Mouse (Mus musculus) embryonic facial prominence, embryonic 13.5 days (tissue): ENCODE data around the gene Cdca5. TPM values are rescaled to one million over a fixed set of nuclear protein-coding genes. Genes with fewer than 3 reads are reported as not detected.
"Not testable (repeated sequence)": the region's sequence is repeated elsewhere in the genome, so short reads cannot be mapped to it uniquely, and the experiment has no call there.

Source experiments
- ATAC-seq: fragments of 200-750 bp; cut with Nextera tagmentation; 2 replicates; pipeline ENCODE4 v1.8.0; 2017; ENCODE audit warnings: low read depth; ENCODE audit not compliant: insufficient number of reproducible peaks, insufficient read depth, low FRiP score, low TSS enrichment
- H3K27ac ChIP-seq: fragments of 300-500 bp; sonication (generic); 2 replicates; pipeline ENCODE4 v1.5.1; 2015; ENCODE audit warnings: moderate library complexity, mild to moderate bottlenecking, inconsistent platforms
- H3K27me3 ChIP-seq: fragments of 300-500 bp; sonication (generic); 2 replicates; pipeline ENCODE4 v1.6.1; 2015; ENCODE audit warnings: mild to moderate bottlenecking, inconsistent platforms
- H3K36me3 ChIP-seq: fragments of 300-500 bp; sonication (generic); 2 replicates; pipeline ENCODE4 v1.6.1; 2015; ENCODE audit warnings: mild to moderate bottlenecking, inconsistent platforms
- H3K4me1 ChIP-seq: fragments of 300-500 bp; sonication (generic); 2 replicates; pipeline ENCODE4 v1.6.1; 2015; ENCODE audit warnings: inconsistent platforms
- H3K4me2 ChIP-seq: fragments of 300-500 bp; sonication (generic); 2 replicates; pipeline ENCODE4 v1.6.1; 2015; ENCODE audit warnings: moderate library complexity, mild to moderate bottlenecking, inconsistent platforms
- H3K4me3 ChIP-seq: fragments of 300-500 bp; sonication (generic); 2 replicates; pipeline ENCODE4 v1.5.1; 2015; ENCODE audit warnings: mild to moderate bottlenecking, inconsistent platforms
- H3K9ac ChIP-seq: fragments of 300-500 bp; sonication (generic); 2 replicates; pipeline ENCODE4 v1.6.1; 2015; ENCODE audit warnings: mild to moderate bottlenecking, inconsistent platforms
- H3K9me3 ChIP-seq: fragments of 300-500 bp; sonication (generic); 2 replicates; pipeline ENCODE4 v1.6.1; 2016; ENCODE audit warnings: inconsistent platforms
- WGBS: fragments of 180-500 bp; shearing (Covaris S2); methylation state at CpG from one replicate; pipeline ENCODE4 v1.1.7; 2015; ENCODE audit warnings: mixed read lengths; 5-methylcytosine and 5-hydroxymethylcytosine counted together
- polyA plus RNA-seq: library from polyadenylated mRNA; unstranded; fragments of >200 nt; fragmentation: Nextera tagmentation; extraction: Ambion mirVana; gene quantifications from 2 replicates; pipeline ENCODE4 v1.2.1, GENCODE M21; 2015

Gene Cdca5
- polyA plus RNA-seq: 37.0 and 39.6 TPM in 2 replicates

GRCm38 (mm10) chr19:6084478-6085248 is at the start of gene Cdca5, which contains the start of gene Zfpl1:
Gene Cdca5 (plus strand): TSS chr19:6084983.
Gene Zfpl1 (minus strand): TSS chr19:6084956.
- Histone ChIP-seq H3K4me3 (peak within 1 kb of the TSS; percentile 76), H3K4me2 (peak within 1 kb of the TSS; percentile 93), H3K9ac (peak within 1 kb of the TSS; percentile 79), H3K4me1 (peaks cover 23% of the 10 kb centered on the region), H3K27me3 (no peaks in the 10 kb centered on the region), H3K27ac (peak within 1 kb of the TSS; percentile 58), H3K9me3 (no peaks in the 10 kb centered on the region), H3K36me3 (peaks cover 55% of the 10 kb centered on the region)
- WGBS: under 1% methylated on average over 58 of the region's 58 CpGs
- ATAC-seq: peak; percentile 80

GRCm38 (mm10) chr19:6035966-6036585 is 48.7 kb upstream of the Cdca5 start:
- Histone ChIP-seq H3K9me3 (no peaks in the 10 kb centered on the region), H3K4me2 (no peak overlapping the region), H3K4me1 (no peaks in the 10 kb centered on the region), H3K36me3 (no peaks in the 10 kb centered on the region), H3K9ac (0 out of 2 replicates have a peak overlapping the region, but pooled peaks have one; percentile 6), H3K27ac (0 out of 2 replicates have a peak overlapping the region, but pooled peaks have one; percentile 11), H3K27me3 (no peaks in the 10 kb centered on the region), H3K4me3 (no peak overlapping the region)
- WGBS: 50% methylated on average over 9 of the region's 9 CpGs
- ATAC-seq: no peak

- Histone ChIP-seq H3K9ac (no peak overlapping the region), H3K27ac (no peak overlapping the region), H3K36me3 (no peaks in the 10 kb centered on the region), H3K9me3 (no peaks in the 10 kb centered on the region), H3K4me2 (no peak overlapping the region), H3K27me3 (no peaks in the 10 kb centered on the region), H3K4me3 (no peak overlapping the region), H3K4me1 (no peaks in the 10 kb centered on the region)
- ATAC-seq: no peak
These were observed 47.1 kb upstream of the Cdca5 start for GRCm38 (mm10) chr19:6037695-6038094.

- Histone ChIP-seq H3K27me3 (no peaks in the 10 kb centered on the region), H3K9ac (no peak overlapping the region), H3K4me1 (no peaks in the 10 kb centered on the region), H3K4me2 (no peak overlapping the region), H3K36me3 (no peaks in the 10 kb centered on the region), H3K4me3 (no peak overlapping the region), H3K27ac (no peak overlapping the region), H3K9me3 (no peaks in the 10 kb centered on the region)
- no peak for ATAC-seq
- WGBS: 79% methylated on average over 7 of the region's 7 CpGs
These were observed 46.5 kb upstream of the Cdca5 start for GRCm38 (mm10) chr19:6038326-6038725.

- H3K4me2 ChIP-seq: no peak overlapping the region
- ATAC-seq: no peak
- no peaks in the 10 kb centered on the region for H3K36me3 ChIP-seq
- no peak overlapping the region for H3K9ac ChIP-seq
- no peaks in the 10 kb centered on the region for H3K27me3 ChIP-seq
- no peaks in the 10 kb centered on the region for H3K9me3 ChIP-seq
- peaks cover under 1% of the 10 kb centered on the region for H3K4me1 ChIP-seq
- no peak overlapping the region for H3K27ac ChIP-seq
- H3K4me3 ChIP-seq: no peak overlapping the region
These were observed 44.8 kb upstream of the Cdca5 start for GRCm38 (mm10) chr19:6040002-6040401.

- Histone ChIP-seq H3K27ac (no peak overlapping the region), H3K27me3 (no peaks in the 10 kb centered on the region), H3K4me1 (peaks cover 10% of the 10 kb centered on the region), H3K9ac (no peak overlapping the region), H3K4me3 (no peak overlapping the region), H3K9me3 (no peaks in the 10 kb centered on the region), H3K4me2 (no peak overlapping the region), H3K36me3 (no peaks in the 10 kb centered on the region)
- WGBS: 81% methylated on average over 9 of the region's 9 CpGs
- ATAC-seq: no peak
These were observed 42.5 kb upstream of the Cdca5 start for GRCm38 (mm10) chr19:6042293-6042692.

GRCm38 (mm10) chr19:6044102-6044501 is 40.7 kb upstream of the Cdca5 start:
- Histone ChIP-seq H3K4me1 (peaks cover 27% of the 10 kb centered on the region), H3K36me3 (peaks cover 12% of the 10 kb centered on the region)
- H3K9me3 ChIP-seq, H3K27me3 ChIP-seq, H3K9ac ChIP-seq, H3K27ac ChIP-seq, H3K4me3 ChIP-seq, H3K4me2 ChIP-seq, ATAC-seq: not testable (repeated sequence)
- 59% methylated on average over 4 of the region's 4 CpGs for WGBS

- peaks cover 27% of the 10 kb centered on the region for H3K36me3 ChIP-seq
- H3K9me3 ChIP-seq: no peaks in the 10 kb centered on the region
- no peaks in the 10 kb centered on the region for H3K27me3 ChIP-seq
- ATAC-seq: peak; percentile 5; the same call in 1 of the 2 replicates
- H3K9ac ChIP-seq: peak overlapping the region; percentile 89
- peak overlapping the region; percentile 99 for H3K27ac ChIP-seq
- WGBS: 18% methylated on average over 20 of the region's 20 CpGs
- peak overlapping the region; percentile 89 for H3K4me3 ChIP-seq
- peaks cover 27% of the 10 kb centered on the region for H3K4me1 ChIP-seq
- peak overlapping the region; percentile 94 for H3K4me2 ChIP-seq
These were observed 39.2 kb upstream of the Cdca5 start for GRCm38 (mm10) chr19:6045366-6046293.

- Histone ChIP-seq H3K4me2 (peak within 1 kb of the TSS; percentile 94), H3K27ac (peak within 1 kb of the TSS; percentile 99), H3K27me3 (no peaks in the 10 kb centered on the region), H3K4me1 (peaks cover 27% of the 10 kb centered on the region), H3K4me3 (peak within 1 kb of the TSS; percentile 89), H3K9me3 (no peaks in the 10 kb centered on the region), H3K36me3 (peaks cover 36% of the 10 kb centered on the region), H3K9ac (peak within 1 kb of the TSS; percentile 89)
- under 1% methylated on average over 65 of the region's 65 CpGs for WGBS
- peak; percentile 85 for ATAC-seq
These were observed 38.3 kb upstream of the Cdca5 start, which contains the start of gene Syvn1 for GRCm38 (mm10) chr19:6046294-6047153. Gene Syvn1 (plus strand): TSS chr19:6046576.

- Histone ChIP-seq H3K27ac (peak overlapping the region; percentile 99), H3K9me3 (no peaks in the 10 kb centered on the region), H3K27me3 (no peaks in the 10 kb centered on the region), H3K4me3 (peak overlapping the region; percentile 89), H3K4me2 (peak overlapping the region; percentile 94), H3K4me1 (peaks cover 27% of the 10 kb centered on the region), H3K36me3 (peaks cover 44% of the 10 kb centered on the region), H3K9ac (peak overlapping the region; percentile 89)
- ATAC-seq: no peak
- WGBS: 1% methylated on average over 44 of the region's 44 CpGs
These were observed 37.5 kb upstream of the Cdca5 start for GRCm38 (mm10) chr19:6047154-6047898.
